Mouse (Mus musculus) layer of hippocampus, adult 2 months (tissue): ENCODE results near the gene Sec14l1. TPM values are rescaled to one million over a fixed set of nuclear protein-coding genes. Genes with fewer than 3 reads are reported as not detected.

Experiments used
- DNase-seq, 2 experiments: peaks; one replicate each; pipeline ENCODE4 v3.0.0; 2022; ENCODE audit warnings: low spot score in 2 of 2
- H3K27ac ChIP-seq: fragments of 200-600 bp; 2 replicates; pipeline ENCODE4 v1.8.1; 2022
- H3K4me3 ChIP-seq: fragments of 200-600 bp; 2 replicates; pipeline ENCODE4 v1.8.1; 2022; ENCODE audit warnings: mild to moderate bottlenecking
- CTCF ChIP-seq: fragments of 200-600 bp; conservative IDR thresholded peaks from 2 replicates; pipeline ENCODE4 v1.8.1; 2022; ENCODE audit warnings: antibody characterized with exemption, mild to moderate bottlenecking, moderate library complexity
- total RNA-seq, 2 experiments: library from RNA; stranded (reverse); gene quantifications; 2 replicates each; pipeline ENCODE4 v1.2.3; 2021

Sec14l1 gene
- total RNA-seq, 2 experiments from 2014 or later: 226 to 239 TPM

GRCm38 (mm10) chr11:117091845-117092244 is 23.1 kb upstream of the Sec14l1 start:
- no peak overlapping the region for H3K4me3 ChIP-seq
- 0 out of 2 replicates have a peak overlapping the region, but pooled peaks have one; percentile 32 for H3K27ac ChIP-seq
- no peak for TF ChIP-seq CTCF
- DNase-seq: no peak

GRCm38 (mm10) chr11:117092711-117093110 is 22.3 kb upstream of the Sec14l1 start:
- Histone ChIP-seq H3K27ac (no peak overlapping the region), H3K4me3 (no peak overlapping the region)
- TF ChIP-seq CTCF: no peak
- no peak for DNase-seq

DNA sequence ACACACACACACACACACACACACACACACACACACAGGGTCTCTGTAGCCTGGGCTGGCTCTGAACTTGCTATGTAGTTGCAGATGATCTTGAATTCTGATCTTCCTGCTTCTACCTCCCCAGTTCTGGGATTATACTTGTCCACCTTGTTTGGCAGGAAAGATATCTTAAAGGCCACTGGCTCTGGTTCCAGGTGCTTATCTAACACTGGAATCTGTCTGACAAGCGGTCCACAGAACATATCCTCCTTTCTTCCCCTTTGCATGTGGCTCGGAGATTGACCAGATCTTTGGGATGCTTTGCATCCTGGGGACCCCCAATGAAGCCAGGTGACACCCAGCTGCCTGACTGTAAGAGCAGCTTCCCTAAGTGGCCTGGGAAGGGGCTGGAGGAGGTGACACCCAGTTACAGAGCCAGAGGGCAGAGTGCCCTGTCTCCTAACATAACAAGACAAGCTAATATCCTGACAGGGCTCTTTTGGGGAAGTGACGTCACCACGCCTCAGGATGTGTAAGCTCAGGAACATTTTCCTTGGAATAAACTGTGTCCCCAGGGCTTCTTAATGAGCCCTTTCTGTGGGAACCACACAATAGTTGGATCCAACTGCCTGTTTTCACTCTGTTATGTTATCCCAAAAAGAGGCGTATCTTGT is 20.9 kb upstream of the Sec14l1 start:
- no peak for TF ChIP-seq CTCF
- peak overlapping the region; percentile 64; the same call in 1 of the 2 replicates for H3K27ac ChIP-seq
- H3K4me3 ChIP-seq: no peak overlapping the region
- DNase-seq: no peak

DNA sequence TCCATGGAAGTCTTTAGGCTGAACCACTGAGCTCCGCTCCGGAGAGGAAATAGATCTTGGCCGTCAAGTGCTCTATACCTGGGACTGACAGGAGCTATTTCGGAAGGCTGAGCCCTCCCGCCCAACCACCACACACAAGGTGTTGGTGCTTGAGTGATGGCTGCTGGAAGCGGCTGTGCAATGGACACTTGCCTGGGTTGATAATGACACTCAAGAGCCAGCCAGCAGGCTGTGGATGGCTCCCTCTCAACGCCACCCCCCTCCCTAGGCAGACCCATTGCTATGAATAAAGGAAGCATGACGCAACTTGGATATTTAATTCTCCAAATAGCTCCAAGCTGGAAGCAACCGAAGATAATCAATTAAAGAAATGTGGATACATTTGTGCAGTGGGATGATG is 20.3 kb upstream of the Sec14l1 start:
- no peak overlapping the region for H3K4me3 ChIP-seq
- H3K27ac ChIP-seq: peak overlapping the region; percentile 64; the same call in 1 of the 2 replicates
- DNase-seq: peak in 1 of 2 experiments; percentile 34
- no peak for TF ChIP-seq CTCF

- H3K27ac ChIP-seq: peak overlapping the region; percentile 88
- no peak for TF ChIP-seq CTCF
- H3K4me3 ChIP-seq: no peak overlapping the region
- no peak for DNase-seq
These were observed 17.9 kb upstream of the Sec14l1 start for GRCm38 (mm10) chr11:117097021-117097420.

- H3K27ac ChIP-seq: peak overlapping the region; percentile 88
- DNase-seq: no peak
- TF ChIP-seq CTCF: no peak
- no peak overlapping the region for H3K4me3 ChIP-seq
These were observed 16.8 kb upstream of the Sec14l1 start for GRCm38 (mm10) chr11:117098155-117098554.

GRCm38 (mm10) chr11:117098784-117099183 is 16.2 kb upstream of the Sec14l1 start:
- DNase-seq: no peak
- no peak for TF ChIP-seq CTCF
- Histone ChIP-seq H3K27ac (peak overlapping the region; percentile 88), H3K4me3 (no peak overlapping the region)

DNA sequence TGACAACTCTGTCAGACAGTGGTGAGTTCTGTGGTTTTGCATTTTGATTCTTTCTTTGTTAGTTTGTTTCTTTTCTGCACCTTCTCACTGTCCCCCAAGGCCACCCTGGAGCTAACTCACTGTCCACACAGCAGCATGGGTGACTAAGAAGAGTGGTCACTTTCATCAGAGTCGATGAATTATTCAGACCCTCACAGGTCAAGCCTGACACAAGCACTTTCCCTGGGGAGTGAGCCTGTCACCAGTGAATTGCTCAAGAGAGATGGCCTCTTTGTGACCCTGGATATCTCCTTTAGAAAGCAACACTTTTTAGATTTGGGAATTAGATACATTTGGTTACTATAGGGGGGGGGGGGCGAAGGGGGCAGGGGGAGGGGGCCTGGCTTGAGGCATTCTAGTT is 15.6 kb upstream of the Sec14l1 start:
- TF ChIP-seq CTCF: no peak
- no peak overlapping the region for H3K27ac ChIP-seq
- DNase-seq: no peak
- no peak overlapping the region for H3K4me3 ChIP-seq

GRCm38 (mm10) chr11:117101351-117101921 is 13.5 kb upstream of the Sec14l1 start:
- H3K4me3 ChIP-seq: no peak overlapping the region
- H3K27ac ChIP-seq: peak overlapping the region; percentile 83
- no peak for DNase-seq
- TF ChIP-seq CTCF: no peak

- H3K4me3 ChIP-seq: no peak overlapping the region
- peak overlapping the region; percentile 83 for H3K27ac ChIP-seq
- no peak for DNase-seq
- no peak for TF ChIP-seq CTCF
These were observed 12.8 kb upstream of the Sec14l1 start for GRCm38 (mm10) chr11:117101925-117102717.

DNA sequence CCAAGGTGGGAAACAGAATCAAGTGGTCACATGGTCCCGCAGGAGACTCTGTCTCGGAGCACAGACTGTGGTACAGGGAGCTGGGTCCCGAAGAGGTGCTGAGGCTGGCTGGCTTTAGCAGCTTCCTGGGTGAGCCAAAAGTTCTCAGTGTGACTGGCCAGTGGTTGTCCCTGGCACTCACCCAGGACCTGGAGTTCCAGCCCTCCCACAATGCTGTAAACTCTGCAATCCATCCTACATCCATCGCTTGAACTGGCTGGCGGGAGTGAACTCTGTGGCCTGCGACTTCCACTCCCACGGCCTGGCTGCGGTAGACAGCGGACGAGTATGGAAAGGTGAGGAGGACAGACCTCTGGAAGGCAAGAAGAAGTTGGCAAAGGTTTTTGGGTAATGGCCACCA is 11.4 kb upstream of the Sec14l1 start:
- no peak for TF ChIP-seq CTCF
- Histone ChIP-seq H3K27ac (peak overlapping the region; percentile 64; the same call in 1 of the 2 replicates), H3K4me3 (no peak overlapping the region)
- DNase-seq: no peak

- Histone ChIP-seq H3K4me3 (no peak overlapping the region), H3K27ac (peak overlapping the region; percentile 64; the same call in 1 of the 2 replicates)
- no peak for DNase-seq
- no peak for TF ChIP-seq CTCF
These were observed 10.8 kb upstream of the Sec14l1 start for GRCm38 (mm10) chr11:117104044-117104757.

GRCm38 (mm10) chr11:117105315-117105714 is 9.7 kb upstream of the Sec14l1 start:
- no peak for DNase-seq
- Histone ChIP-seq H3K27ac (peak overlapping the region; percentile 25), H3K4me3 (no peak overlapping the region)
- no peak for TF ChIP-seq CTCF
